Mouse (Mus musculus) kidney, postnatal 4 days (tissue): ENCODE data around the gene Ncbp1.

Experiments
- DNase-seq, 2 experiments: peaks; one replicate each; pipeline ENCODE4 v3.0.0; 2021; ENCODE audit warnings: mixed read lengths in 2 of 2

Gene Ncbp1

GRCm38 (mm10) chr4:46201834-46202561, 63.6 kb downstream of the Ncbp1 start:
- peak; percentile 71 to 80 for DNase-seq

GRCm38 (mm10) chr4:46202562-46203126, 64.2 kb downstream of the Ncbp1 start:
- DNase-seq: peak; percentile 10 to 19

DNA sequence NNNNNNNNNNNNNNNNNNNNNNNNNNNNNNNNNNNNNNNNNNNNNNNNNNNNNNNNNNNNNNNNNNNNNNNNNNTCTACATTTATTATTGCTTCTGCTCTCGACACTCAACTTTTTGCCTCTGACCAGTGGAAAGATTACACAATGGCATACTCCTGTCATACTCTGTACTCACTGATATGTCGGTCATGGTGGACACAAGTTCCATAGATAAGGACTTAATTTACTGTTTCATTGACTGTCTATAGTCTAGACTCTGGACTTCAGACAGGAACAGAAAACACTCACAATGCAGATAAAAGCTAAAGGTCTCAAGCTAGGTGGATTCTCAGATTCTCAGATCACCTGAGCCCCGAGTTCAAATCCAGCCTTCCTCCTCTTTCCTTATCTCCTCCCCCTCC, 82.7 kb downstream of the Ncbp1 start:
- DNase-seq: no peak
